Mouse (Mus musculus) central nervous system, embryonic 18 days (tissue): ENCODE data around the gene Nr2f6. TPM values are rescaled to one million over a fixed set of nuclear protein-coding genes. Genes with fewer than 3 reads are reported as not detected.

Source experiments
- polyA plus RNA-seq: library from polyadenylated mRNA; depleted of rRNA; stranded (reverse); fragments of >200 nt; gene quantifications from 2 replicates; pipeline ENCODE4 v1.2.3, GENCODE M21; 2012; rRNA removed

The Nr2f6 gene
- polyA plus RNA-seq, result 45.7 and 51.9 TPM in 2 replicates

GRCm38 (mm10) chr8:71381421-71381970 lies at the start of gene Nr2f6:
Nr2f6 (minus strand) TSS chr8:71381960.

GRCm38 (mm10) chr8:71405401-71406098 lies 23.8 kb upstream of the Nr2f6 start, which contains the start of gene Ankle1:
Ankle1 (plus strand) TSS chr8:71406010.

GRCm38 (mm10) chr8:71396639-71397305 lies 15.0 kb upstream of the Nr2f6 start, which contains the start of gene Babam1:
Babam1 (plus strand) TSS chr8:71396861.

GRCm38 (mm10) chr8:71395629-71396028 lies 13.9 kb upstream of the Nr2f6 start, which contains the start of gene Ushbp1:
Ushbp1 (minus strand) TSS chr8:71395802.

GRCm38 (mm10) chr8:71371236-71371848 lies 10.4 kb downstream of the Nr2f6 start, which contains the start of gene Ocel1:
Ocel1 (plus strand) TSS chr8:71371298.

GRCm38 (mm10) chr8:71366771-71367528 lies 14.8 kb downstream of the Nr2f6 start, which contains the start of gene Use1:
Use1 (plus strand) TSS chr8:71366848.

Other genes with a start within 250 kb of the Nr2f6 start
- 30.5 and 39.3 TPM in 2 replicates for gene Myo9b, start 109.2 kb downstream of the Nr2f6 start, polyA plus RNA-seq
- 33.6 and 34.4 TPM in 2 replicates for gene Haus8, start 109.0 kb downstream of the Nr2f6 start, polyA plus RNA-seq
- 189 and 196 TPM in 2 replicates for gene Use1, start 15.1 kb downstream of the Nr2f6 start, polyA plus RNA-seq
- gene Ocel1, start 10.7 kb downstream of the Nr2f6 start, polyA plus RNA-seq, result 7.5 and 7.7 TPM in 2 replicates
- 8.3 and 11.3 TPM in 2 replicates for gene Ushbp1, start 13.8 kb upstream of the Nr2f6 start, polyA plus RNA-seq
- gene Babam1, start 14.9 kb upstream of the Nr2f6 start, polyA plus RNA-seq, result 97.3 and 104 TPM in 2 replicates
- gene Ankle1, start 24.1 kb upstream of the Nr2f6 start, polyA plus RNA-seq, result 8.1 and 8.3 TPM in 2 replicates
- 155 and 157 TPM in 2 replicates for gene Abhd8, start 81.7 kb upstream of the Nr2f6 start, polyA plus RNA-seq
- 85.0 and 87.9 TPM in 2 replicates for gene Mrpl34, start 83.0 kb upstream of the Nr2f6 start, polyA plus RNA-seq
- gene Dda1, start 87.2 kb upstream of the Nr2f6 start, polyA plus RNA-seq, result 190 and 206 TPM in 2 replicates
- 123 and 129 TPM in 2 replicates for gene Ano8, start 104.0 kb upstream of the Nr2f6 start, polyA plus RNA-seq
- gene Gtpbp3, start 106.1 kb upstream of the Nr2f6 start, polyA plus RNA-seq, result 26.4 and 27.6 TPM in 2 replicates
- gene Plvap, start 129.8 kb upstream of the Nr2f6 start, polyA plus RNA-seq, result 5.8 and 9.6 TPM in 2 replicates
- 0.12 and 0.76 TPM in 2 replicates for gene Ccdc194, start 143.8 kb upstream of the Nr2f6 start, polyA plus RNA-seq
- 23.7 and 32.4 TPM in 2 replicates for gene Bst2, start 155.5 kb upstream of the Nr2f6 start, polyA plus RNA-seq
- gene Mvb12a, start 161.0 kb upstream of the Nr2f6 start, polyA plus RNA-seq, result 83.5 and 85.0 TPM in 2 replicates
- gene Tmem221, start 176.9 kb upstream of the Nr2f6 start, polyA plus RNA-seq, result 0.06 and 0.16 TPM in 2 replicates
- 0.04 TPM in 1 of 2 replicates, not detected in the other for gene Nxnl1, start 184.6 kb upstream of the Nr2f6 start, polyA plus RNA-seq
- 125 and 129 TPM in 2 replicates for gene Slc27a1, start 186.9 kb upstream of the Nr2f6 start, polyA plus RNA-seq
- gene Pgls, start 210.2 kb upstream of the Nr2f6 start, polyA plus RNA-seq, result 81.8 and 92.2 TPM in 2 replicates
- gene Fam129c, start 215.7 kb upstream of the Nr2f6 start, polyA plus RNA-seq, result 8.6 and 9.1 TPM in 2 replicates
- 164 and 174 TPM in 2 replicates for gene Colgalt1, start 229.0 kb upstream of the Nr2f6 start, polyA plus RNA-seq